Mouse (Mus musculus): ENCODE results near the gene Habp2. TPM values are rescaled to one million over a fixed set of nuclear protein-coding genes. Genes with fewer than 3 reads are reported as not detected.

Habp2 gene
- polyA plus RNA-seq, 1 experiment from 2014 or later, result 1.2 TPM

DNA sequence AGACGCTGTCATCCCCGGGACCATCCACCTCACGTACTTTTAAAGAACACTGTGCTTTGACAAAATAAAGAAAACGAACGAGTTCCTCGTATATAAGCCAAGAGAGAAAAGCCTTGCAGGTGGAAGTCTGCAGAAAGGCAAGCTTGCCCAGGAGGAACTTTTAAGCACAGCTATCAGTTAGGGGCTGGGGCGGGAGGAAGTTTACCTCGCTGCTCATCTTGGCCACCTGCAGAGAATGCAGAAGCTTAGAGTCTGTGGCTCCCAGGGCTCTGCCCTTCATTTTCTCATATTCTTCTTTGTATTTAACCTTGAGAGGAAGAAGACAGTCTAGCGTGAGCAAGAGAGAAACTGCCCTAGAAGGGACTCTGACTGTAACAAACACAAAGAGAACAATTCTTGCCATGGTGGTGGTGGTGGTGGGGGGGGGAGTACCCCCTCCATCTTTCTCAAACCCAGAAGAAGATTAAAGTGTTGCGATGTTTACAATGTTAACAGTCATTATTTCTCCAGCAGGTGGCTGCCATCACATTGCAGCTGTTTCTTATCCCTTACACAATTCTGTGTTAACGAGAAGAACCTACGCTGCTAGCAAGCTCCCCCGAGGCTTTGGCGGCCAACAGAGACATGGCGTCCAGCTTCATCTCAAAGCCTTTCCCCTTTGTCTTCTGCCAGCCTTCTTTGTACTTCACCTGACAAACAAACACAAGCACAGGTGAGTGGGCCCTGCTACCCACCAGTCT is 77.0 kb downstream of the Habp2 start:
- Histone ChIP-seq H3K27me3 (replicated peaks) (no peaks in the 10 kb centered on the region), H3K4me2 (no peak overlapping the region), H3K4me3 (no peak overlapping the region), H3K4me1 (no peaks in the 10 kb centered on the region), H3K9ac (no peak overlapping the region), H3K27ac (replicated peaks) (no peak overlapping the region), H3K9me3 (no peaks in the 10 kb centered on the region), H3K36me3 (peaks cover 94% of the 10 kb centered on the region)
- no peak for ATAC-seq (ENCODE audit: extremely low read depth, insufficient number of reproducible peaks, low FRiP score, low TSS enrichment)
- WGBS, result 59% methylated on average over 15 of the region's 15 CpGs

DNA sequence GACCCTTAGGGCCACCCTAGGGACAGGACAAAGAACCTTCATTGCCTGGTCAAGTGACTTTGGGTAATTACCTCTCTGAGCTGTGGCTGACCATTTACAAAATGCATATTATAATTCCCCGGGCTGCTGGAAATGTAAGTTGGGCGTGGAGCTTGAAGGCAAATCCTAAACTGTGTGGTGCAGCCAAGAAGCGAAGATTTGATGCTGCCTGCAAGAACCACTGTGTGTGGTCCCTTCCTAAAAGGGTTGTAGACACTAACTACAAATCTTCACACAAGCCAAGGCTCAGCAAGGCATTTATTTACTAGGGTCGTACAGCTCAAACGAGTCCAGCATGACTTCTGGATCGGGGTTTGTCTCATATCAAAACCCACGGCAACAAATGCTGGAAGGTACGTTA is 77.6 kb downstream of the Habp2 start:
- no peak for ATAC-seq (ENCODE audit: extremely low read depth, insufficient number of reproducible peaks, low FRiP score, low TSS enrichment)
- no peaks in the 10 kb centered on the region for H3K9me3 ChIP-seq
- no peak overlapping the region for H3K4me2 ChIP-seq
- 84% methylated on average over 8 of the region's 8 CpGs for WGBS
- H3K9ac ChIP-seq, result no peak overlapping the region
- peaks cover 95% of the 10 kb centered on the region for H3K36me3 ChIP-seq
- no peaks in the 10 kb centered on the region for H3K27me3 ChIP-seq (replicated peaks)
- H3K27ac ChIP-seq (replicated peaks), result no peak overlapping the region
- H3K4me1 ChIP-seq, result no peaks in the 10 kb centered on the region
- H3K4me3 ChIP-seq, result no peak overlapping the region

DNA sequence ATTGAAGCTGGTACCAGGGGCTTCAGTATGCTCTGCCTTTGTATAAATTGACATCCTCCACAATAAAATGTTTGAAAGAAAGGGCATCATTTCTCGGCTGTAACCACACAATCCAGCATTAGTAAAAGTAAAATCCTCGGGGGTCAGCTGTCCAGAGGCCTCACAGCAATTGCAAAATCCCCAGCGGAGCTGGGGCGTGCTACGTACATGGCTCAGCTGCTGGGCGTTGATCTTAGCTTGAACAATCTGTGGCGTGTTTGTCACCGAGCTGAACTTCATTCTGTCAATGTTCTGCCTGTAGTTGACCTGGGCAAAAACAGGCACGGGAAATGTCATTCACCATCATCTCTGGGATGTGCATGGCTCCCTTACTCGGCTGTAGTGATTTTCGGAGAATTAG is 79.2 kb downstream of the Habp2 start:
- H3K4me1 ChIP-seq, result no peaks in the 10 kb centered on the region
- WGBS, result 81% methylated on average over 11 of the region's 11 CpGs
- H3K4me3 ChIP-seq, result no peak overlapping the region
- no peak for ATAC-seq (ENCODE audit: extremely low read depth, insufficient number of reproducible peaks, low FRiP score, low TSS enrichment)
- no peaks in the 10 kb centered on the region for H3K27me3 ChIP-seq (replicated peaks)
- peaks cover 88% of the 10 kb centered on the region for H3K36me3 ChIP-seq
- H3K9ac ChIP-seq, result no peak overlapping the region
- no peak overlapping the region for H3K4me2 ChIP-seq
- no peaks in the 10 kb centered on the region for H3K9me3 ChIP-seq
- H3K27ac ChIP-seq (replicated peaks), result no peak overlapping the region

DNA sequence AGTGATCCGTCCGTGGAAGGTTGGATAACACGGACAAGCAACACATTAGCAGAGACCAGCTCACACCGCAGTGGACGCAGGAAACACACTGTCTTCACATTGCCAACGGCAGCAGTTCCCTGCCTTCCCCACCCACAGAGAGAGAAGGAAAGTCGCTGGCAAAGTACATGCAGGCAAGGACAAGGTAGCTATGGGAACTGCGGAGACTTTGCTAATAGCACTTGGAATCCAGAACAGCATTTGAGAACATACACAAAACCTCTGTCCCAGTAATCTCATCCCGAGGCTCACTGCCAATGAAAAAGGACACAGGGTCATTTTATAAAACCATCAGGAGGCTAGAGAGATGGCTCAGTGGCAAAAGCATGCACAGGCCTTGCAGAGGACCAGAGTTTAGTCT is 79.7 kb downstream of the Habp2 start:
- Histone ChIP-seq H3K4me1 (no peaks in the 10 kb centered on the region), H3K4me2 (no peak overlapping the region), H3K27me3 (replicated peaks) (no peaks in the 10 kb centered on the region), H3K27ac (replicated peaks) (no peak overlapping the region), H3K9me3 (no peaks in the 10 kb centered on the region), H3K36me3 (peaks cover 86% of the 10 kb centered on the region), H3K4me3 (no peak overlapping the region), H3K9ac (no peak overlapping the region)
- WGBS, result 73% methylated on average over 9 of the region's 9 CpGs
- no peak for ATAC-seq (ENCODE audit: extremely low read depth, insufficient number of reproducible peaks, low FRiP score, low TSS enrichment)

DNA sequence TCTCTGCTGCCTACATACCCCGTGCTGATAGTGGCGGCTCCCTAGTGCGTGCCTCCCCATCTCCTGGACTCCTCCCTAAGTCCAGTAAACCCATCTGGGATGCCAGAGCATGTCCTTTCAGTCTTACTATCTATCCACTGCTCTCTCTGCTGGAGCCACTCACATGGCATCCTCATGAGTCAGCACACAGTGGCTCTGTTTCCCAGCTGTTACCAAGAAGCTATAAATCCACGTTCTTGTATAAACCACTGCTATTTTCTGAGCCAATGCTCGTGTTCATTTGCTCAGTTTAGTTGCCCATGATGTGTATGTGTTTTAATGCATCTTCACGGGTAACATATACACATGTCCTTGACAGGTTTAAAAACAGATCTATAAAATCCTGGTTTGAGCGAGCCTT is 80.8 kb downstream of the Habp2 start:
- WGBS, result 78% methylated on average over 7 of the region's 7 CpGs
- ATAC-seq (ENCODE audit: extremely low read depth, insufficient number of reproducible peaks, low FRiP score, low TSS enrichment), result no peak
- Histone ChIP-seq H3K4me3 (no peak overlapping the region), H3K9me3 (no peaks in the 10 kb centered on the region), H3K4me2 (no peak overlapping the region), H3K9ac (no peak overlapping the region), H3K36me3 (peaks cover 76% of the 10 kb centered on the region), H3K4me1 (no peaks in the 10 kb centered on the region), H3K27me3 (replicated peaks) (no peaks in the 10 kb centered on the region), H3K27ac (replicated peaks) (no peak overlapping the region)

DNA sequence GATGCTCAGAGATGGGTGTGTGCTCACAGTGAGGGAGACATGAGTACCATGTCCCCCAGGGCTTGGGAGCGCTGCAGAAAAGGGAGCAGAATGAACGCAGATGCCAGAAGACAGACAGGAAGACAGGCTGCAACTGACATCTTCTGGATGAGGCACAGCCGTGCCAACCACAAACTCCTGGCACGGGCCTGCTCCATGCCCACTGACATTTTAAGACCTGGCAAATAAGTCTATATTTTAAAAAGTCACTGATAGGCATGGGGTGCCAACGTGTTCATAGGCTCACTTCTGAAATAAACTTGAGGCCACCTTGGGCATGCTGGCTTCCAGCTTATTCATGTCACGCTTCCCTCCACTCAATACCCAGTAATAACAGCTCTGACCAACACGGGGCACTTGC is 82.0 kb downstream of the Habp2 start:
- 88% methylated on average over 7 of the region's 7 CpGs for WGBS

More for the DNA sequence above, 82.0 kb downstream of the Habp2 start:
- no peak overlapping the region for H3K4me2 ChIP-seq
- no peak overlapping the region for H3K27ac ChIP-seq (replicated peaks)
- ATAC-seq (ENCODE audit: extremely low read depth, insufficient number of reproducible peaks, low FRiP score, low TSS enrichment), result no peak
- peaks cover 74% of the 10 kb centered on the region for H3K36me3 ChIP-seq
- H3K9me3 ChIP-seq, result no peaks in the 10 kb centered on the region
- H3K9ac ChIP-seq, result no peak overlapping the region
- H3K4me3 ChIP-seq, result no peak overlapping the region
- H3K4me1 ChIP-seq, result no peaks in the 10 kb centered on the region
- no peaks in the 10 kb centered on the region for H3K27me3 ChIP-seq (replicated peaks)

Other genes with a start within 250 kb of the Habp2 start
- 27.3 and 28.1 TPM in 2 replicates for gene Nrap, start 102.9 kb downstream of the Habp2 start, polyA plus RNA-seq (2015; fragmentation: Nextera tagmentation; extraction: Ambion mirVana)
- 27.7 and 31.9 TPM in 2 replicates for gene Casp7, start 110.0 kb downstream of the Habp2 start, polyA plus RNA-seq (2015; fragmentation: Nextera tagmentation; extraction: Ambion mirVana)
- gene Plekhs1, start 174.5 kb downstream of the Habp2 start, polyA plus RNA-seq (2015; fragmentation: Nextera tagmentation; extraction: Ambion mirVana), result not detected in 2 replicates

Measured in heart, embryonic 13.5 days (tissue).